Mouse (Mus musculus): ENCODE measurements around the gene Gm11172. TPM values are rescaled to one million over a fixed set of nuclear protein-coding genes. Genes with fewer than 3 reads are reported as not detected.
"Not testable (repeated sequence)": the region's sequence is repeated elsewhere in the genome, so short reads cannot be mapped to it uniquely, and the experiment has no call there.

Gm11172 gene
- total and polyA plus RNA-seq, 2 experiments from 2014 or later = not detected

- DNase-seq (ENCODE audit: low spot score) (no peak), ATAC-seq (ENCODE audit: low FRiP score) (no peak)
- H3K4me2 ChIP-seq (ENCODE audit: low read depth, low read length, poor library complexity, severe bottlenecking) = no peak overlapping the region
- peaks cover 8% of the 10 kb centered on the region; the same call in 1 of the 2 replicates for H3K4me1 ChIP-seq (ENCODE audit: insufficient read depth, low read length)
- H3K9ac ChIP-seq (replicated peaks; ENCODE audit: low read length, poor library complexity, severe bottlenecking) = no peak overlapping the region
- H3K27me3 ChIP-seq (ENCODE audit: insufficient read depth, low read length) = no peaks in the 10 kb centered on the region
- H3K9me3 ChIP-seq (ENCODE audit: low read length) = no peaks in the 10 kb centered on the region
- H3K27ac ChIP-seq (ENCODE audit: low read depth, low read length) = no peak overlapping the region
- H3K36me3 ChIP-seq (ENCODE audit: insufficient read depth, low read length) = no peaks in the 10 kb centered on the region
- WGBS = 90% methylated on average over 7 of the region's 7 CpGs
- no peak overlapping the region for H3K4me3 ChIP-seq (ENCODE audit: low read depth, low read length)
- TF ChIP-seq CTCF (IDR thresholded peaks at IDR 0.05) = peak; percentile 35
Measured at GRCm38 (mm10) chr16:10787548-10788058, 25.1 kb upstream of the Gm11172 start.

GRCm38 (mm10) chr16:10788271-10788670, 24.4 kb upstream of the Gm11172 start, which contains the start of gene Tnp2:
Tnp2 (minus strand) TSS chr16:10788660.
- no peak within 1 kb of the TSS for H3K27ac ChIP-seq (ENCODE audit: low read depth, low read length)
- H3K4me2 ChIP-seq (ENCODE audit: low read depth, low read length, poor library complexity, severe bottlenecking) = no peak within 1 kb of the TSS
- H3K4me3 ChIP-seq (ENCODE audit: low read depth, low read length) = no peak within 1 kb of the TSS
- H3K9me3 ChIP-seq (ENCODE audit: low read length) = no peaks in the 10 kb centered on the region
- WGBS = 55% methylated on average over 16 of the region's 16 CpGs
- TF ChIP-seq CTCF (IDR thresholded peaks at IDR 0.05) = no peak
- H3K36me3 ChIP-seq (ENCODE audit: insufficient read depth, low read length) = no peaks in the 10 kb centered on the region
- no peak within 1 kb of the TSS; the same call in 1 of the 2 replicates for H3K9ac ChIP-seq (replicated peaks; ENCODE audit: low read length, poor library complexity, severe bottlenecking)
- no peak for ATAC-seq (ENCODE audit: low FRiP score)
- DNase-seq (ENCODE audit: low spot score) = no peak
- H3K27me3 ChIP-seq (ENCODE audit: insufficient read depth, low read length) = no peaks in the 10 kb centered on the region
- 0 out of 2 replicates have a peak, but pooled peaks cover 2% of the 10 kb centered on the region for H3K4me1 ChIP-seq (ENCODE audit: insufficient read depth, low read length)

- Histone ChIP-seq H3K36me3 (ENCODE audit: insufficient read depth, low read length) (no peaks in the 10 kb centered on the region), H3K9ac (replicated peaks; ENCODE audit: low read length, poor library complexity, severe bottlenecking) (no peak overlapping the region), H3K27ac (ENCODE audit: low read depth, low read length) (no peak overlapping the region), H3K4me1 (ENCODE audit: insufficient read depth, low read length) (no peaks in the 10 kb centered on the region), H3K4me2 (ENCODE audit: low read depth, low read length, poor library complexity, severe bottlenecking) (no peak overlapping the region), H3K9me3 (ENCODE audit: low read length) (no peaks in the 10 kb centered on the region), H3K4me3 (ENCODE audit: low read depth, low read length) (no peak overlapping the region), H3K27me3 (ENCODE audit: insufficient read depth, low read length) (no peaks in the 10 kb centered on the region)
- no peak for ATAC-seq (ENCODE audit: low FRiP score)
- DNase-seq (ENCODE audit: low spot score) = no peak
- no peak for TF ChIP-seq CTCF (IDR thresholded peaks at IDR 0.05)
- WGBS = 72% methylated on average over 4 of the region's 4 CpGs
Measured at GRCm38 (mm10) chr16:10788866-10789265, 23.8 kb upstream of the Gm11172 start.

- no peak for DNase-seq (ENCODE audit: low spot score)
- no peak for TF ChIP-seq CTCF (IDR thresholded peaks at IDR 0.05)
- 81% methylated on average over 9 of the region's 9 CpGs for WGBS
Measured at GRCm38 (mm10) chr16:10790702-10791101, 22.0 kb upstream of the Gm11172 start, which contains the start of gene Prm3. Prm3 (minus strand) TSS chr16:10790914.

GRCm38 (mm10) chr16:10796034-10796433, 16.7 kb upstream of the Gm11172 start, which contains the start of gene Prm2:
Prm2 (minus strand) TSS chr16:10796134.
- Histone ChIP-seq H3K9ac (replicated peaks; ENCODE audit: low read length, poor library complexity, severe bottlenecking) (no peak within 1 kb of the TSS), H3K27ac (ENCODE audit: low read depth, low read length) (no peak within 1 kb of the TSS), H3K27me3 (ENCODE audit: insufficient read depth, low read length) (no peaks in the 10 kb centered on the region), H3K4me3 (ENCODE audit: low read depth, low read length) (no peak within 1 kb of the TSS), H3K4me1 (ENCODE audit: insufficient read depth, low read length) (no peaks in the 10 kb centered on the region), H3K9me3 (ENCODE audit: low read length) (no peaks in the 10 kb centered on the region), H3K4me2 (ENCODE audit: low read depth, low read length, poor library complexity, severe bottlenecking) (no peak within 1 kb of the TSS), H3K36me3 (ENCODE audit: insufficient read depth, low read length) (no peaks in the 10 kb centered on the region)
- ATAC-seq (ENCODE audit: low FRiP score) (no peak), DNase-seq (ENCODE audit: low spot score) (no peak)
- WGBS = 77% methylated on average over 6 of the region's 6 CpGs
- TF ChIP-seq CTCF (IDR thresholded peaks at IDR 0.05) = no peak

More at GRCm38 (mm10) chr16:10790702-10791101, 22.0 kb upstream of the Gm11172 start, which contains the start of gene Prm3:
- Histone ChIP-seq H3K9me3 (ENCODE audit: low read length) (no peaks in the 10 kb centered on the region), H3K27me3 (ENCODE audit: insufficient read depth, low read length) (no peaks in the 10 kb centered on the region), H3K27ac (ENCODE audit: low read depth, low read length) (no peak within 1 kb of the TSS), H3K9ac (replicated peaks; ENCODE audit: low read length, poor library complexity, severe bottlenecking) (no peak within 1 kb of the TSS), H3K4me1 (ENCODE audit: insufficient read depth, low read length) (no peaks in the 10 kb centered on the region), H3K4me3 (ENCODE audit: low read depth, low read length) (no peak within 1 kb of the TSS), H3K36me3 (ENCODE audit: insufficient read depth, low read length) (no peaks in the 10 kb centered on the region), H3K4me2 (ENCODE audit: low read depth, low read length, poor library complexity, severe bottlenecking) (no peak within 1 kb of the TSS)
- no peak for ATAC-seq (ENCODE audit: low FRiP score)

- WGBS = 80% methylated on average over 3 of the region's 3 CpGs
- not testable (repeated sequence) for H3K4me1 ChIP-seq (ENCODE audit: insufficient read depth, low read length); ATAC-seq (ENCODE audit: low FRiP score)
Measured at GRCm38 (mm10) chr16:10802420-10802819, 10.3 kb upstream of the Gm11172 start.

More at GRCm38 (mm10) chr16:10802420-10802819, 10.3 kb upstream of the Gm11172 start:
- not testable (repeated sequence) for H3K9me3 ChIP-seq (ENCODE audit: low read length); H3K27ac ChIP-seq (ENCODE audit: low read depth, low read length); H3K4me3 ChIP-seq (ENCODE audit: low read depth, low read length); H3K4me2 ChIP-seq (ENCODE audit: low read depth, low read length, poor library complexity, severe bottlenecking); DNase-seq (ENCODE audit: low spot score); H3K27me3 ChIP-seq (ENCODE audit: insufficient read depth, low read length); H3K36me3 ChIP-seq (ENCODE audit: insufficient read depth, low read length); H3K9ac ChIP-seq (replicated peaks; ENCODE audit: low read length, poor library complexity, severe bottlenecking)

Data from midbrain, postnatal 0 days (tissue).